Mouse (Mus musculus) hindbrain, embryonic 11.5 days (tissue): Measurements from ENCODE around the gene Tmem56. TPM values are rescaled to one million over a fixed set of nuclear protein-coding genes. Genes with fewer than 3 reads are reported as not detected.

ENCODE experiments used
- polyA plus RNA-seq: library from polyadenylated mRNA; unstranded; fragments of >200 nt; fragmentation: Nextera tagmentation; extraction: Ambion mirVana; gene quantifications from 2 replicates; pipeline ENCODE4 v1.2.1, GENCODE M21; 2014

Tmem56 gene
- polyA plus RNA-seq, 1 experiment from 2014 or later: 0.65 TPM

Other genes with a start within 250 kb of the Tmem56 start
- 3.8 and 4.1 TPM in 2 replicates for gene Rwdd3, start 111.4 kb downstream of the Tmem56 start, polyA plus RNA-seq
- 39.0 and 41.8 TPM in 2 replicates for gene Alg14, start 8.7 kb upstream of the Tmem56 start, polyA plus RNA-seq
- gene Cnn3, start 143.4 kb upstream of the Tmem56 start, polyA plus RNA-seq: 1,127 and 1,205 TPM in 2 replicates
- 0.86 and 1.6 TPM in 2 replicates for gene Slc44a3, start 249.3 kb upstream of the Tmem56 start, polyA plus RNA-seq